8 mouse cellular contexts compared by ENCODE assay signal in the genomic region with DNA sequence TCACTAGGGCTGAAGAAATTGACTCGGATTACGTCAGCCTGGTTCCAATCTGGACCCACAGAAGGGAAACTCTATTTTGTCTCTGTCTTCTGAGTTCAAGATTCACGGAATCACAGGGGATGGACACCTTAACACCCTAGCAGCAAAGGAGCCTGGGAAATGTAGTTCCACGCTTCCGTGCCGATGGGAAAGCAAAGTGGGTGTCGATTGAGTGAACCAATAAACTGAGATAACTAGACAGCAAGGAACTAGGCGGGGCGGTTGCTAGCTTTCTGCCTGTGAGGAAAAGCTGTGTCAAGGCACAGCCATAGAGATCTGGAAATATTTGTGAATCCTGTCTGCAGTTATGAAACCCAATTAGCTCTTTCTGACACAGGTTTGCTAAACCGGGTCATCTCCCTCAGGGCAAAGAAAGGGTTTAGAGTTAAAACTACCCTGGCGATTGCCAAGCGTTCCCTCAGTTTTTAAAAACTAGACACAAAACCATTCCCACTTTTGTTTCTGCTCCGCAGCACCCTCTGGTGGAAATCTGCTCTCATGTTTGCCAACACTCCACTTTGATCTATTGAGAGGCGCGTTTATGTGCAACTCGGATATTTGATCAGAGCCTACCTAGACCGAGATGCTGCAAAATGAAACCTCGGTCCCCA. TPM values are rescaled to one million over a fixed set of nuclear protein-coding genes. Genes with fewer than 3 reads are reported as not detected.
DNase-seq lines count a peak whose midpoint lies in the region; ATAC-seq lines count a peak whose summit lies in the region.

No protein-coding gene starts in this region.

- 14% methylated on average over 18 of the region's 18 CpGs for WGBS in hindbrain, embryonic 11.5 days

- peak; percentile 71; the same call in 1 of the 2 replicates for ATAC-seq in hindbrain, embryonic 11.5 days (ENCODE audit: low FRiP score)

- H3K4me3 ChIP-seq in hindbrain, embryonic 11.5 days (ENCODE audit: low read depth, low read length), result peak overlapping the region; percentile 26; the same call in 1 of the 2 replicates

- peak overlapping the region; percentile 8; the same call in 1 of the 2 replicates for H3K9ac ChIP-seq in hindbrain, embryonic 11.5 days (ENCODE audit: low read depth, low read length)

- H3K27me3 ChIP-seq in hindbrain, embryonic 11.5 days (ENCODE audit: control insufficient read depth, insufficient read depth, low read length), result no peaks in the 10 kb centered on the region

- no peaks in the 10 kb centered on the region for H3K36me3 ChIP-seq in hindbrain, embryonic 11.5 days (ENCODE audit: control insufficient read depth, insufficient read depth, low read length)

- H3K4me2 ChIP-seq in hindbrain, embryonic 11.5 days (replicated peaks; ENCODE audit: low read depth, low read length), result peak overlapping the region; percentile 40

- peak; percentile 91 for DNase-seq in Muller cell, postnatal 12 days (ENCODE audit: inconsistent ontology term)
- DNase-seq in cerebellum, adult 9-11 months, result peak; percentile 78
- peak; percentile 89 to 94 for DNase-seq in frontal cortex, adult 2 months (ENCODE audit: extremely low spot score in 1 of 2, low spot score in 1 of 2)
- peak; percentile 85 for DNase-seq in hindbrain, embryonic 11.5 days (ENCODE audit: low spot score)
- DNase-seq in layer of hippocampus, postnatal 10 days (ENCODE audit: low spot score in 2 of 2), result peak; percentile 89 to 91
- peak; percentile 91 for DNase-seq in lung, postnatal 10 days
- peak; percentile 69 for DNase-seq in ovary, postnatal 36 days (ENCODE audit: low spot score)
- peak; percentile 88 for DNase-seq in thymus, postnatal 25 days

- no peaks in the 10 kb centered on the region for H3K4me1 ChIP-seq in hindbrain, embryonic 11.5 days (replicated peaks; ENCODE audit: control insufficient read depth, insufficient read depth, low read length)

- no peaks in the 10 kb centered on the region for H3K9me3 ChIP-seq in hindbrain, embryonic 11.5 days (ENCODE audit: control insufficient read depth, low read length)

- H3K27ac ChIP-seq in hindbrain, embryonic 11.5 days (ENCODE audit: low read depth, low read length), result no peak overlapping the region

RNA-seq across cellular contexts. Expression of a gene that starts 7.0 kb away (rescaled TPM):
- 108 and 160 TPM in 2 replicates for polyA plus RNA-seq in frontal cortex, adult 2 months (2012; rRNA removed)
- polyA plus RNA-seq in hindbrain, embryonic 11.5 days (2014; fragmentation: Nextera tagmentation; extraction: Ambion mirVana), result 26.6 and 28.7 TPM in 2 replicates
- 100 to 1,000 TPM in 1 of 2 experiments, 10 to 100 TPM in 1; 91.3 to 102 TPM for total RNA-seq in layer of hippocampus, postnatal 10 days (2021)

RNA-seq across cellular contexts. Expression of a gene that starts 35.7 kb away (rescaled TPM):
- 204 and 210 TPM in 2 replicates for polyA plus RNA-seq in frontal cortex, adult 2 months (2012; rRNA removed)
- polyA plus RNA-seq in hindbrain, embryonic 11.5 days (2014; fragmentation: Nextera tagmentation; extraction: Ambion mirVana), result 34.8 and 45.9 TPM in 2 replicates
- total RNA-seq in layer of hippocampus, postnatal 10 days (2021), result 100 to 1,000 TPM; 561 to 584 TPM
